Mouse (Mus musculus): ENCODE data around the gene Cdk8.

Cdk8 gene

GRCm38 (mm10) chr5:146328941-146329340, 97.9 kb downstream of the Cdk8 start:
- DNase-seq (ENCODE audit: low read depth) = no peak

GRCm38 (mm10) chr5:146329541-146329940, 98.5 kb downstream of the Cdk8 start:
- no peak for DNase-seq (ENCODE audit: low read depth)

GRCm38 (mm10) chr5:146330031-146330764, 99.2 kb downstream of the Cdk8 start:
- DNase-seq (ENCODE audit: low read depth) = peak; percentile 55

GRCm38 (mm10) chr5:146330765-146331115, 99.7 kb downstream of the Cdk8 start:
- no peak for DNase-seq (ENCODE audit: low read depth)

- DNase-seq (ENCODE audit: low read depth) = no peak
These were observed 100.1 kb downstream of the Cdk8 start for GRCm38 (mm10) chr5:146331131-146331530.

- DNase-seq (ENCODE audit: low read depth) = no peak
These were observed 101.5 kb downstream of the Cdk8 start for GRCm38 (mm10) chr5:146332541-146332940.

GRCm38 (mm10) chr5:146334410-146334809, 103.4 kb downstream of the Cdk8 start:
- no peak for DNase-seq (ENCODE audit: low read depth)

GRCm38 (mm10) chr5:146338064-146338463, 107.0 kb downstream of the Cdk8 start:
- no peak for DNase-seq (ENCODE audit: low read depth)

GRCm38 (mm10) chr5:146340037-146340436, 109.0 kb downstream of the Cdk8 start:
- DNase-seq (ENCODE audit: low read depth) = no peak

GRCm38 (mm10) chr5:146344911-146345686, 114.1 kb downstream of the Cdk8 start:
- DNase-seq (ENCODE audit: low read depth) = no peak

- no peak for DNase-seq (ENCODE audit: low read depth)
These were observed 116.1 kb downstream of the Cdk8 start for GRCm38 (mm10) chr5:146347081-146347480.

- DNase-seq (ENCODE audit: low read depth) = no peak
These were observed 118.2 kb downstream of the Cdk8 start for GRCm38 (mm10) chr5:146349183-146349582.

- DNase-seq (ENCODE audit: low read depth) = no peak
These were observed 119.8 kb downstream of the Cdk8 start for GRCm38 (mm10) chr5:146350784-146351183.

GRCm38 (mm10) chr5:146352006-146352405, 121.0 kb downstream of the Cdk8 start:
- no peak for DNase-seq (ENCODE audit: low read depth)
